Mouse (Mus musculus) neutrophil, adult 83 days (primary cell): ENCODE measurements around the gene Btc. TPM values are rescaled to one million over a fixed set of nuclear protein-coding genes. Genes with fewer than 3 reads are reported as not detected.

Experiments
- total RNA-seq, 2 experiments: library from RNA; stranded (reverse); gene quantifications; one replicate each; pipeline ENCODE4 v1.2.4; 2023

Btc gene
- total RNA-seq = not detected

GRCm38 (mm10) chr5:91402339-91403211, at the start of gene Btc:
Gene Btc (minus strand): TSS chr5:91402994.

Other genes with a start within 250 kb of the Btc start
- gene Parm1, start 114.6 kb upstream of the Btc start, total RNA-seq = not detected